Mouse (Mus musculus) heart, adult 18-20 months (tissue): ENCODE data around the gene Hmcn1. TPM values are rescaled to one million over a fixed set of nuclear protein-coding genes. Genes with fewer than 3 reads are reported as not detected.
A peak's percentile ranks its signal among the peaks of the same experiment; 100 is the strongest.

Source experiments
- DNase-seq, 2 experiments: peaks; one replicate each; pipeline ENCODE4 v3.0.0; 2021 to 2022; ENCODE audit warnings: mixed read lengths in 1 of 2
- total RNA-seq, 2 experiments: library from RNA; stranded (reverse); gene quantifications; 2 replicates each; pipeline ENCODE4 v1.2.3; 2021

Gene Hmcn1
- total RNA-seq, 2 experiments from 2014 or later: 14.7 to 15.8 TPM

DNA sequence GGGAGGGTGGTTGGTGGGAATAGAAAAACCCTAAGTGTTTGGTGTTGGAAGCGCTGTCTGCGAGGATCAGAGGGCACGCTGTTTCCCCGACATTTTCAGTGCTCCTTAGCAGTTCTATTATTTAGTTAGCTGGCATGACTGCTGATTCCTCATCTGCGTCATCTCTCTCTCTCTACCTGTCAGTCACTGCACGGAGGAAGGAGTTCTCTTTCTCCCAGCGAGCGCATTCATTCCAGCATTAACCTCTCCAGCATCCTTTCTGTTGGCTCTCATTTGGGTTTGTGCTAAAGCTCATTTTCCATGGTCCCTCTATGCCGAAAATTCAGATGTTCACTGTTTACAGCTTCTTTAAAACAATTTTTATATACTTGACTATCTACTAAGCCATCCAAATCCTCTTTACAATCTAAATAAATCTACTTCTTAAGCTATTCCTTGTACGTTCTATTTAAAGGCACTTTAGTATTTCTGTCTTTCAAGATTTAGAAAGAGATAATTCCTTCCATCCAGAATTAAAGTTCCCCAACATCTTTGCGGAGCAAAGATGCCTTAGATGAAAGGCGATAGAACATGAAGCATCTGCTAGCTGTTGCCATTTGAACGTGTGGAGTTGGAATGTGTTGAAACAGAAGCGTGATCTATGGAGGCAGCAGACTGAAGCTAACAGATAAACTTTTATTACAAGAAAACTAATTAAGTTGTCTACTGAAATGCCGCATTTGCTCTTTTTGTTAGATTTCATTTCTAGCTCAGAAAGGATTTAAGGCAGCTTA lies 210.0 kb downstream of the Hmcn1 start:
- DNase-seq: no peak

DNA sequence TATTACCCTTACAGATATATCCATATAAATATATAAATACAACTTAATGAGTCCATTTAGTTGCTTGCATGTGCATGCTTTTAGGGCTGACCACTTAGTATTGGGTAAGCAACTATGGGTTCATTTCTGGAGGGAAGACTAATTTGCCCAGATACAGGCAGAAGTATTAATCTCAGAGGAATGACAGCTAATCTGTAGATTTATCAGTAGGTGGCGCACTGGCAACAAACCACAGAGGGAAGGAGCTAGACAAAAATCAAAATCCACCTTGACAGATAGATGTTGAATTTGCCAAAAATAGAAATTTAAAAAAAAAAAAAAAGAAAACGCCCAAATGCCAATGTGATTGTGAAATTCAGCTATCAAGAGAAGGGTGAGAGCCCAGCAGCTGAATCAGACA lies 213.3 kb downstream of the Hmcn1 start:
- peak in 1 of 2 experiments; percentile 12 for DNase-seq

DNA sequence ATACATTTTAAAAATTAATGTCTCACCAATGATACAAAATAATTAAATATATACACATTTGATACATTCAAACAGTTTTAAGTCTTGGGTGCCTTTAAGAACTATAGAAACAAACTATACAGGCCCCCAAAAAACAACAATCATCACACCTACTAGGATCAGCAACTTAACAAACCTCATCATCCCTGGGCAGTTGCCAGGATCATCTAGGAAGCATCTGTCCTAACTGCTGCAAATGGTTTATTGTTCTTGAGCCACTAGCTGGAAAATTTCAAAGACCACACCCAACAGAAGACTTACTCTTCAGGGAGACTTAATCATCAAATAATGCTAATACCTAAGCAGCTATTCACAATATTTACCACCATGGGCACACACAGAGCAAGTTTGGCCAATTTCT lies 216.5 kb downstream of the Hmcn1 start:
- peak; percentile 25 to 31 for DNase-seq

DNA sequence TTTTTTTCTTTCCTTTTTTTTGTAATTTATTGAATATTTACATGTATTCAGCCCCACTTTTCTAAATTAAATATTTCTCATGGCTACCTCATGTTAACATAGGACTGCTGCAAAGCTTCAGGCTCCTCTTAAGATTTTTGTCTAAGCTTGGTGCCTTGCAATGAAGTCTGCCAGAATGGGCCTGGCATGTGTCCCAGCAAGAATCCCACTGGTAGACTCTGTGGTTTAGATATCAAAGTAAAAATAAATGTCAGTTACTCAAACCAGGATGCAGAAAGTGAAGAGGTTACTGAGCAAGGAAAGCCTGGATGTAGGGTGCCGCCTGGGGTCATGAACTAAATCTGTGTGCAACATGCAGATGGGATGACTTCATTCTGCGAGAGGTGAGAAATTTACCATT lies 217.5 kb downstream of the Hmcn1 start:
- DNase-seq: no peak

DNA sequence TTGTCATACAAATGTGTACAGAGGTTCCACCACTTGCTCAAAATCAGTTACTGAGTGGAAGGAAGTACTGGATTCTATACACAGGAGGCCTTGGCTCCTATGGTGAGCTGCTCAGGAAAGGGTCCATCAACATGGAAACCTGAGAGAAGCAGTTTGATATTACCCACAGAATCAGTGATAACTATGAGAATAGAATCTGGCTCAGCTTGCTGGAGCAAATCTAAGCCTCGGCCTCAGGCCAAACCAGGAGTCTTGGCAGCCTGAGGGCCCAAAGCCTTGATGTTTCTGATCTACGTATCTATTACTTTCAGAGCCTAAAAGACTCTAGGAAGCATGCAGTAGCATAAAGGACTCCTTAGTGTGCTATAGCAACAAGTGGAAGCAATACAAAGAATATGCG lies 220.3 kb downstream of the Hmcn1 start:
- DNase-seq: no peak

DNA sequence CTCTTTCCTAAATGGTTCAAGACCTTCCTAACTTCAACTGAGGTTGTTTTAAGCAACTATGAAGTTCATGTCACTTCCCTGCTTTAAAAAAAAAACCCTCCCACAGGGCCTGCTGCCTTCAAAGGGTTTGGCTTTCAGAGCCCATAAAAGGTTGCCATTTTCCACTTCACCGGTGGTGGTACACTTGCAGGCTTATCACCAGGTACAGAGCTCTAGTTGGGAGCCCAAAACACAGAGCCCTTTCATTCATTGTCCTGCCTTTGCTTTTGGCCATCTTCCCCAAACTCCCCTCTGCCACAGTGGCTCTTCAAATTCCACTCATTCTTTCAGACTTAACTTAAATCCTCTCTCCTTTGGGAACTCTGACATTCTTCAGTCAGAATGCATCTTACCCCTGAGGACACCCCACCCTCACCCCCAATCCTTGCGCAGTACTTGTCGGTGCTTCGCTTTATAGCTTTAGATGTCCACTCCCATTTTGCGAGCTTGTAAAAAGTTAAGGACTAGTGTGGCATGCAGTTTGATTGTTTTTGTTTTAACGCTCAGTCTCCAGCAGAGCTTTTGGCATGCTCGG lies 222.2 kb downstream of the Hmcn1 start:
- DNase-seq: no peak

DNA sequence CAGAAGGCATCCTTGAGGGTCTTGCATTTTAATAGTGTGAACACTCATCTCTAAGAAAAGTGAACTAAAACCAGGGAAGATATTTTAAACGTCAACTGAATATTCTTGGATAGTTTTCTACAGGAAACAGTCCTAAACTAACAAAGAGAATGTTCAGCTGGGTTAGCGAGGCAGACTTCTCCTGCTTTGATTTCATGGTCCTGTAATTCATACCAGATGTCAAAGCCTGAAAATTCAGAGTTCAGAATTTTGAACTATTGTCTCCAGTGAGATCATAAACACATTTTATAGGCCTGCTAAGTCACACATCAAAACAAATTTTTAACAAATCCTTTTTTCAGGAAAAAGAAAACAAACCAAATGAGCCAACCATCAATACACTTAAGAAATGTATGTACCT lies 223.4 kb downstream of the Hmcn1 start:
- no peak for DNase-seq

DNA sequence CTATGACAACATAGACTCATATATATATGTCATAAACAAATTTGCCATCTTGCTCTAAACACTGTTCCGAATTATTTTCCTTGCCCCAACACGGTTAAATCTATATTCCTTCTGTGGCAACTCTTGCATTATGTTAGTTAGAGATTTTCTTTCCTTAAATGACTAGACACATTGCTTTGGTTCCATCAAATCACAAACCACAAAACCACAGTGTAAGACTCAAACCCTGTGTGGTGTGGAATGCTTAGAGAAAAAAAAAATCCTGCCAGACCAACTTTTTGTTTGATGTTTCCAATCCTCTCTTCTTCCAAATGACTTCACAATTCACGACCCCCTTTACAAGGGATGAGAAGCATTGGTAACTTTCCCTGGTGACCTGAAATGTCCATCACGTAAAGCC lies 231.6 kb downstream of the Hmcn1 start:
- no peak for DNase-seq

DNA sequence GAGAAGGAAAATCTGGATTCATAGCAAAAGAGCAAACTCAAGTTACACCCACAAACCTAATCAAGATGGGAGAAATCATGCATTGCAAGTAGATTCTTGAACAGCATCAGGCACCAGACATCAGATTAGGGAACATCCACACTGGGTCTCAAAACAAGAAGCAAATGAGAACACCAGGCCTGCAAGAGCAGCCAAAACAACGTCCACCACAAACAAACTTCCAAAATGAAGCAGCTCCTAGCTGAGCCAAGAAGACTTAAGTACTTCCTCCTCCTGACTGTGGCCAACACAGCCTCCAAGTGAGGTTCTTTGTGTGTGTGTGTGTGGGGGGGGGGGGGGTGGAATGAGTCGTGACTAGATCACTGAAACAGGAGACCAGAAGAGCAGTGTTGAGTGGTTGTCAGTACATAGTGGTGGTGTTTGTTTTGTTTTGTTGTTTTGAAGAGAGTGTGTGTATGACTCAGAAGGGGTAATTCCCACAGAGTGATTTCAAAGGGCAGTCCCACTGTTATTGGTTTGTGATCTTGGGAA lies 232.4 kb downstream of the Hmcn1 start:
- peak; percentile 30 to 71 for DNase-seq

DNA sequence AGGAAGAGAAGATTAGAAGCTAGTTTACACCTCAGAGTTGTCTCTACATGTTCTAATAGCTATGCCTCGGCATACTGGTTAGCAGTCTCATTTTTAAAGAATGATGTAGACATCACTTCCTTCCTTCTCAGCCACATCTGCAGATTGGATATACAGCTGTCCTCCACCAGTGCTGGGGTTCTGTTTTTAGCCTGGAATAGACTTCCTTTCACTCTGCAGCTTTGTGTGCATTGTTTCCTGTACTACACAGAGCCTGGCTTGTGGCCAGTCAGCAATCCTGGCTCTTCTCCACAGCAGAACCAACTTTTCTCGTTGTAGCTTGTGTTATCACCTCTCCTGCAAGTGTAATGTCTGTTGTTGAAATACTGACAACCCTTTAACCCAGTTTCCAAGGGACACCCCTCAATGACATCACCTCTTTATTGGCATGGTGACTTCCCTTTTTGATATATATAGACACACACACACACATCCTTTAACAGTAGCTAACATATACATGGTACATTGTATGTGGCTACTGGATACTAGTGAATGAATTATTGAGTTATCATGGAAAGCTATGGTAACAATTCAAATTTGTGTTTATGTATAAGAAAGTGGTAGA lies 233.7 kb downstream of the Hmcn1 start:
- DNase-seq: peak; percentile 68 to 78

DNA sequence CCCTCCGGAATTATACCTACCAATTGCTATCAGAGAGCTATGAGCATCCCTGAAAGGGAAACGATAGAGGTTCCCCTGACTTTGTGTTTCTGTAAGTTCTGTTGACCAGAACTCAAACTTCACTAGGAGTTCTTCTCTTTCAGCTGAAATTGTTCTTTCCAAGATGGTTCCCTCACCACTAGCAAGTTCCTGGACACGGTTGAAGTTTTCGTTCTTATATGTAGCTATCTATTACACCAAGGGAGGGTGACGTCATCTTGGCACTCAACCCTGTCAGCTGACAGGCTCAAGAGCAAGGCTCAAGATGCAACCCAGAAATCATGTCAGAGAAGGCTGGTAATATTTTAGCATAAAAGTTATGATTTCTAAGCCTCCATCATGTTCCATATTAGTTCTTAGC lies 239.3 kb downstream of the Hmcn1 start:
- DNase-seq: no peak

DNA sequence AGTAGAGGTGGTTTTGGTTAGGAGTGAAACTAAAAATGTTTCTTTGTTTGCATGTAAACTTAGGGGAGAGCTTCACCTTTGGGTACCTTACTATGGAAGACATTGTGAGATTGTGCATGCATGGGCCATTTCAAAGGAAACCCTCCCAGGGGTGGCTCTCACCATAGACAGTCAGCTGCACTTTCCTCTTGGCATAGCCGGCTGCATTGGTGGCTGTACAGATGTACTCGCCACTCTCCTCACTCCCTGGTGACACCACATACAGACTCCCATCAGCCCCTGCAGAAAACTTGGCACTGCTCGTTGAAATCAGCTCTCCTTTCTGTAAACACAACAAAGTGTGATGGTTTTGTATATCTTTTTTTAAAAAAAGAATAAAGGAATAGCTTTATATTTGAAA lies 244.5 kb downstream of the Hmcn1 start:
- no peak for DNase-seq

DNA sequence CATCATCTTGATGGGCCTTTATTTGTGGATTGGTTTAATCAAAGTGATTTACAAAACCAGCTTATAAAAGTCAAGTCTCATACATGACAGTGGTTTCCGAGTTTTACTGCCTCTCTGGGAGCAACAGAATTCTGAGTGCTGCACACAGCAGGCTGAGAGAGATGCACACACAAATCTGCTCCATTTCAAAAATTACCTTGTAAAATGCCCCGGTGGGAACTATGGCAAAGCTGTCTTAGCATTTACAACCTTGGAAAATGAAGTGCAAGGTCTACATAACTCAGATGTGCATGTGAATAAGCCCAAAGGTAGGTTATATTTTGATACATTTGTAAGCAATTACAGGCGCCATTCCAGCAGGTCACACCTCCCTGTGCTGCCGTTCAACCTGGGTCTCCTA lies 245.5 kb downstream of the Hmcn1 start:
- no peak for DNase-seq

DNA sequence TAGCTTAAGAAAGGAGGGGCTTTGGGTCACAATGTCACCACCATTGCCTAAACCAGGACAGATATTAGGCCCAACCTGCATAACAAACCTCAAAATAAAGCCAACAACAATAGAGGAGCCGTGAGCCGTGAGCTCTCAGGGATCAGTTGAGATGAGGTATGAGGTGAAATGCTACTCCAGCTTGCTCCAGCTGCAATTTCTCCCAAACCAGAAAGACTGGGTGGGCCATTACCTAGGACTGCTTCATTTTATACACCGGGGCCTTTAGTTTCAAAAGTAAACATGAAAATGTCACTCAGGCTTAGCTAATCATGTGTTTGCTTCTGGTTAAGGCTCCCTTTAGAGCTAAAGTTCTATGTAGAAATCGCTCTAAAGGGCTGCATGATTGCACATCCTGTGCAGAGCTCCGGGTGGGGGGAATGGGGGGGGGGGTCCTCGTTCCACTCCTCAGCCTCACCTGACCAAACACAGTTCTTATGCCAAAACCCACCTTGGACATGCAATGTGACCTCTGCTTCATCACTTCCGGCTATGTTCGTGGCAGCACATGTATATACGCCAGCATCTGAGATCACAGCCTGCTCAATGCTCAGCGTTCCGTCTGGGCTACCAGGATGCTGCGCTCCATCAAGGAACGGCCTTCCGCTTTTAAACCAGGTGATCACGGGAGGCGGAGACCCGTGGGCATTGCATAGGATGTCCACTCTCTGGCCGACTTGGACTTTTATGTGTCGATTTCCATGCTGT lies 250.0 kb downstream of the Hmcn1 start:
- no peak for DNase-seq

DNA sequence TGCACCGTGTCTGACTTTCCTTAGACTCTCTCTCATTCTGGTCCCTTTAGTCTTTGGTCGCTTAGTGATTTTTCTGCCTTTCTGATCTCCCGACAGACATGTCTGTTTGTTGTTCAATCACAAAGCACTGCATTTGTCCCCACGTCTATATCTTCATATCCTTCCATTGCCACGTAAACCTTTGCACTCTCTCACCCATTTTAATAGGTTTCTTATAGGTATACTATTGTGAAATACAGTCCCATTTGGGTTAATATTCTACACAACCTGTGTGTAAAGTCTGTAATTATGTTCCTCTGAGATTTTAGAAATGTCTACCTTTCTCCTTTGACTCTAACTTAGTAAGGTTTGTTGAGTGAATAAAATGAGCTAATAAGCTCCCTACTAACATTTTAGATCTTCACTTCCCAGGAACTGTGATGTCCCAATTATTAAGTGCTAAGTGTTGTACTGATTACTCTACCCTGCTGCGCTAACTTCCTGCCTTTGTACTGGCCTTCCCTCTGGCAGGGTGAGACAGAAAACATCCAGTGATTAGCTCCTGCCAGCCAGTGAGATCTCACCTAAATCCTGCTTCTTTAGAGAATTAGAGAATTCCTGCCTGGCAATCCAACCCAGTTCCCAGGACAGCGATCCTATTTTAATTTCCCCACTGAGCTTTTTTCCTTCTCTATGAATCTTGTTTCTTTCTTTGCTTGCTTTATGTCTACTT lies 250.7 kb downstream of the Hmcn1 start:
- DNase-seq: peak; percentile 9 to 28

DNA sequence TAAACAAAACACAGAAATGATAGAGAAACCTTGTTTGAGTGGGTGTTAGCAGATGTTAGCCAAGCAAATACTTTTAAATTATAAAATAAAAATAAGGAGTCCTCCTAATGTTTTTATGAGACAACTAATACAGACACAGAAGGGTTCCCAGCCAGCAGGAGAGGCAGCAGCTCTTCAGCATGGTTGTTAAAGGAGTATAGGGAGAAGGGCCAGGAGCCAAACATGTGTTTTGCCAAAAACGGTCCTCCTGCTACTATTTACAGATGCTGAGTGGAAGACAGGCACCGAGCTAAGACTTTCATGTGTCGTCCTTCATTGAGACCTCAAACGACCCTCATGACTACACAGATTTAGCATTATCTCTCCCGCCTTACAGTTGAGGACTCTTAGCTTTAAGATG lies 281.8 kb downstream of the Hmcn1 start:
- peak; percentile 9 to 24 for DNase-seq

DNA sequence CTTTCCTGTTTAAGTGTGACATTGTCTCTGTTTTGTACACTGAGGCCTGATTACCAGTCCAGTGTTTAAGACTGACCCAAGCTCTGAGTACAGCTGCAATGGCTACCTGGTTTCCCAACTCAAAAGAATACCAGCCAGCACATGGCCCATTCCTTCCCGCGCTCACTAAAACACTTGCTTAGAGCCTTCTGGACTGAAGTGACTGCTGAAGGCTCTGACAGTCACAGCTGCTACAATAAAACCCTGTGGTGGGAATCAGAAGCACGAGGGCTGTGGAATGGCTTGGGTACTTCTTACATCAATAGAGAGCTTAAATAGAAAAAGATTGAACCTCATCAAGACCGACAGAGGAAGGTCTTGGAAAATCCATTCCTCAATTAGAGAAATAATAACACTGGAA lies 286.7 kb downstream of the Hmcn1 start:
- no peak for DNase-seq

DNA sequence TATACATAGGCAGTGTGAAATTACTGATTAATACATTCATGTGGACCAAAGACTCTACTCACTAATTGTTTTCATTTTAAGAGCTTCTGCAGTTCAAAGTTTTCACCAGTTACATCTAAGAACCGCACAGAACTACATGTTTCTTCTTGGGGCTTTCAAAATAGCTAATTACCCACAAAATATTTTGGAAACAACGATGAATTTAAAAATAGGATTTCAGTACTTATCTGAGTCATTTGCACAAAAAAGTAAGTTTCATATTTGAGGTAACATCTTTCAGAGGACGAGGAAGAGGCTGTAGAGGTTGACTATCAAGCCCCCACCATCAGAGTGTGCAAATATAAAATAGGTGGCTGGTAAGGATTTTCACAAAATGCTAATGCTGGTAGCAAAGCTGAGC lies 295.5 kb downstream of the Hmcn1 start:
- DNase-seq: no peak

DNA sequence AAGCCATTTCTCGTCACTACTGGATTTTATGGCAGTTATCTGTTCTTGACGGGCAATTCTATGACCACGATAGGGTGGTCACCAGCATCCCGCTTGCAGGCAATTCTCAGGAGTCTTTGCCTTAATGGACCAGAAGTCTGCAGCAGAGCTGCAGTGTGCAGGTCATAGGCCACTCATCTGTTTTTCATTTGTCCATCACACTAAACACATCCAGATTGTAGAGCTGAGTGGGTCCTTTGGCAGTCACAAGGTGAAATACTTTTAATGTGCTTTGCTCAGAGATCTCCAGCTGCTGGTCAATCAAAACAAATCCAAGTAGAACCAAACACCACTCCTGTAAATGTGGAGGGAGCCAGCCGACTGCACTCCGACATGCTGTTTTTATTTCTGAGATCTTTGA lies 311.2 kb downstream of the Hmcn1 start:
- no peak for DNase-seq

DNA sequence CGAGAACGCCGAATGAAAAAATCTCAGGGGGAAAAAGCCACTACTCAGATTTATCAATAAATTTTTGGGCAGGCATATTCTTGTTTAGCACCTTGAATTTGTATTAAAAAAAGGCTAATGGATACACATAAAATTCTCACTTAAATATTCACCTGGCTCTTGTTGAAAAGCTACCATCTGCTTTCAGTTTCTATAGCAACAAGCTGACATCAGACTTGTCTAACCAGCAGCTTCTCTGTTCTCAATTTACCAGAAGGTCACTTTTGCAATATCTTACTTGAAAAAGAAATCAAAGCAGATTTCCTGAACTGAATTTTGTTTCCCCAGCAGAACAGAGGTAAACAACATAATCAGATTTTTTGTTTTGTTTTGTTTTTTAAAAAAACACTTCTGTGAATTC lies 311.8 kb downstream of the Hmcn1 start:
- no peak for DNase-seq

DNA sequence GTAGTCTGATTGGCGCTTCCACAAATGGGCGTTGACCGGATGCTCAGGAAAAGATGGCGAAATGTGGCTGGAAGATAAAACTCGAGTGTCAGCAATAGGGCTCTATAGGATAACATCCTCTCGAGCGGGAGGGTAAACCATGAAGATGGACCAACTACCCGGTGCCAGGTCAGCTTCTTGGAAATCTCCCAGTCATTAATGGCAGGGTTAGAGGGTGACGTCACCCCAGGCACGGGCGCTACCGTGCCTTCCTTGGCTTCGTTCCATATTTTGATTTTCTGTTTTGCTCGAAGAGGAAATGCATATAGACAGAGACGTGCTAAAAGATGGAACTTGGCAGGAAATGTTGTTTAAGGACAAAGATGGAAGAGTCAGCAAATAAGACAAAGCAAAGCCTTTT lies 312.2 kb downstream of the Hmcn1 start:
- DNase-seq: no peak

DNA sequence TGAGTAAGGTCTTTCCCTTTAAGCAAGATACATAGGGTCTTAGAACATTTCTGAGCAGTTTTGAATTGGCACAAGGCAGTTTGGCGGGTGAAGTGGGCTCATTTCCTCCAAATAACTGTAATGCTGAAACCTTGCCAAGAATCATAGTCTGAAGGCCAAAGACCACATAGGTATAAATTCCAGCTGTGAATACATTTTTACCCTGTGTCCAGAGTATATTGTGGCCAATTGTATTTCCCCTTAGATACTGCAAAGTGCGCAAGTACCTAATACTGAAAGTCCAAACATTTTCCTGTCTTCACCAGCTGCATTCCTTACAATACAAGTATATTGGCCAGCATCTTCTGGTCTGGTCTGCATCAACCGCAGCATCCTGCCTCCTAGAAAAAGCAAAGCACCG lies 312.9 kb downstream of the Hmcn1 start:
- no peak for DNase-seq
